ENCODE assay signal across 11 mouse cellular contexts in genomic region chr12:111430868-111431817, GRCm38 (mm10). TPM values are rescaled to one million over a fixed set of nuclear protein-coding genes. Genes with fewer than 3 reads are reported as not detected.
DNase-seq lines count a peak whose midpoint lies in the region; ATAC-seq and TF ChIP-seq lines count a peak whose summit lies in the region.
"Had no signal": no experiment of that assay in that cellular context is flagged by ENCODE, and none has a peak within 500 bp of the region (broad histone marks: within the 10 kb centered on the region; RNA-seq: fewer than 3 reads in every experiment).

No protein-coding gene starts in this region.

- H3K9me3 ChIP-seq in hindbrain, embryonic 11.5 days (ENCODE audit: control insufficient read depth, low read length), result no peaks in the 10 kb centered on the region

- H3K36me3 ChIP-seq in hindbrain, embryonic 11.5 days (ENCODE audit: control insufficient read depth, insufficient read depth, low read length), result no peaks in the 10 kb centered on the region

- H3K4me1 ChIP-seq in hindbrain, embryonic 11.5 days (replicated peaks; ENCODE audit: control insufficient read depth, insufficient read depth, low read length), result peaks cover 5% of the 10 kb centered on the region; the same call in 1 of the 2 replicates

- H3K4me2 ChIP-seq in hindbrain, embryonic 11.5 days (replicated peaks; ENCODE audit: low read depth, low read length), result no peak overlapping the region

- no peak for TF ChIP-seq CTCF in gastrocnemius, adult 2 months (IDR thresholded peaks at IDR 0.05)
- TF ChIP-seq CTCF in layer of hippocampus, adult 2 months (conservative IDR thresholded peaks at IDR 0.05), result no peak

- 25% methylated on average over 14 of the region's 14 CpGs for WGBS in hindbrain, embryonic 11.5 days

- peak overlapping the region; percentile 71 for H3K4me3 ChIP-seq in gastrocnemius, adult 2 months
- no peak overlapping the region for H3K4me3 ChIP-seq in hindbrain, embryonic 11.5 days (ENCODE audit: low read depth, low read length)
- H3K4me3 ChIP-seq in layer of hippocampus, adult 2 months, result no peak overlapping the region

- ATAC-seq in hindbrain, embryonic 11.5 days (ENCODE audit: low FRiP score), result no peak

- H3K27me3 ChIP-seq in hindbrain, embryonic 11.5 days (ENCODE audit: control insufficient read depth, insufficient read depth, low read length), result peaks cover 55% of the 10 kb centered on the region

- H3K27ac ChIP-seq in gastrocnemius, adult 2 months, result peak overlapping the region; percentile 87
- no peak overlapping the region for H3K27ac ChIP-seq in hindbrain, embryonic 11.5 days (ENCODE audit: low read depth, low read length)
- no peak overlapping the region for H3K27ac ChIP-seq in layer of hippocampus, adult 2 months

- H3K9ac ChIP-seq in hindbrain, embryonic 11.5 days (ENCODE audit: low read depth, low read length), result no peak overlapping the region

- peak; percentile 74 for DNase-seq in gastrocnemius, adult 2 months
- no peak for DNase-seq in gastrocnemius, postnatal 4 days (ENCODE audit: low spot score in 2 of 2)
- DNase-seq in urinary bladder, postnatal 14 days (ENCODE audit: low spot score), result peak; percentile 56
- DNase-seq in urinary bladder, postnatal 25 days (ENCODE audit: low spot score), result no peak
- DNase-seq in kidney, postnatal 10 days, result peak; percentile 61
- no peak for DNase-seq in hindbrain, embryonic 11.5 days (ENCODE audit: low spot score)
- DNase-seq in layer of hippocampus, adult 9-11 months, result no peak
- DNase-seq in layer of hippocampus, adult 2 months (ENCODE audit: low spot score in 2 of 2), result no peak

- intact Hi-C loops in gastrocnemius, adult 2 months (cut with DNase I), result no loop called here

RNA-seq across cellular contexts. Expression of gene Tnfaip2, which starts 11.1 kb away (rescaled TPM):
- 10 to 100 TPM; 29.1 to 54.8 TPM for total RNA-seq in gastrocnemius, adult 2 months (2021)
- 10 to 100 TPM in 1 of 2 experiments, 1 to 10 TPM in 1; 7.0 to 10.2 TPM for total RNA-seq in gastrocnemius, postnatal 4 days (2021)
- polyA plus RNA-seq in hindbrain, embryonic 11.5 days (2014; fragmentation: Nextera tagmentation; extraction: Ambion mirVana), result 1.9 and 2.0 TPM in 2 replicates
- total RNA-seq in layer of hippocampus, adult 2 months (2021), result under 1 TPM; 0.59 to 0.76 TPM

RNA-seq across cellular contexts. Expression of gene Exoc3l4, which starts 14.3 kb away (rescaled TPM):
- total RNA-seq in gastrocnemius, adult 2 months (2021), result 1 to 10 TPM in 1 of 2 experiments, under 1 TPM in 1; 0.56 to 1.5 TPM
- 1 to 10 TPM; 5.0 to 6.1 TPM for total RNA-seq in gastrocnemius, postnatal 4 days (2021)
- polyA plus RNA-seq in hindbrain, embryonic 11.5 days (2014; fragmentation: Nextera tagmentation; extraction: Ambion mirVana), result 3.5 and 3.8 TPM in 2 replicates
- 1 to 10 TPM; 4.5 to 6.3 TPM for total RNA-seq in layer of hippocampus, adult 2 months (2021)
- total RNA-seq: neutrophil, adult 5-6 weeks had no signal

RNA-seq across cellular contexts. Expression of gene Lbhd2, which starts 24.5 kb away (rescaled TPM):
- total RNA-seq in gastrocnemius, adult 2 months (2021), result not detected
- total RNA-seq in gastrocnemius, postnatal 4 days (2021), result under 1 TPM in 1 of 2 experiments, not detected in 1; 0.59 TPM
- polyA plus RNA-seq in hindbrain, embryonic 11.5 days (2014; fragmentation: Nextera tagmentation; extraction: Ambion mirVana), result 0.47 TPM in 1 of 2 replicates, not detected in the other
- 1 to 10 TPM; 1.2 to 1.4 TPM for total RNA-seq in layer of hippocampus, adult 2 months (2021)
- total RNA-seq: common myeloid progenitor, adult 5-6 weeks; heart, adult 18-20 months; neutrophil, adult 5-6 weeks had no signal

RNA-seq across cellular contexts. Expression of gene Cdc42bpb, which starts 53.6 kb away (rescaled TPM):
- total RNA-seq in gastrocnemius, adult 2 months (2021), result 10 to 100 TPM; 16.3 to 24.3 TPM
- total RNA-seq in gastrocnemius, postnatal 4 days (2021), result 10 to 100 TPM; 69.1 to 74.5 TPM
- polyA plus RNA-seq in hindbrain, embryonic 11.5 days (2014; fragmentation: Nextera tagmentation; extraction: Ambion mirVana), result 28.6 and 31.9 TPM in 2 replicates
- 100 to 1,000 TPM; 113 to 122 TPM for total RNA-seq in layer of hippocampus, adult 2 months (2021)

RNA-seq across cellular contexts. Expression of gene Gm266, which starts 54.5 kb away (rescaled TPM):
- total RNA-seq in gastrocnemius, adult 2 months (2021), result under 1 TPM; 0.20 to 0.33 TPM
- 1 to 10 TPM; 6.9 to 7.5 TPM for total RNA-seq in gastrocnemius, postnatal 4 days (2021)
- 8.9 and 10.1 TPM in 2 replicates for polyA plus RNA-seq in hindbrain, embryonic 11.5 days (2014; fragmentation: Nextera tagmentation; extraction: Ambion mirVana)
- total RNA-seq in layer of hippocampus, adult 2 months (2021), result 1 to 10 TPM; 5.2 to 6.1 TPM
- total RNA-seq: common myeloid progenitor, adult 5-6 weeks; heart, adult 18-20 months; neutrophil, adult 5-6 weeks had no signal

Comparison
In these comparisons a context has a peak if more than half of its experiments do, and no peak if none do; other contexts are left out.
1. DNase-seq: peak in gastrocnemius, adult 2 months (single experiment), urinary bladder, postnatal 14 days (single experiment) and kidney, postnatal 10 days (single experiment); none in gastrocnemius, postnatal 4 days (0 of 2), urinary bladder, postnatal 25 days (single experiment), hindbrain, embryonic 11.5 days (single experiment), layer of hippocampus, adult 9-11 months (single experiment) and layer of hippocampus, adult 2 months (0 of 2).
2. RNA of gene Tnfaip2, which starts 11.1 kb away (total RNA-seq): 29.1 to 54.8 TPM in gastrocnemius, adult 2 months and 7.0 to 10.2 TPM in gastrocnemius, postnatal 4 days; 0.59 to 0.76 TPM in layer of hippocampus, adult 2 months; every median in the first group is over 4 times any median in the second.